Mouse (Mus musculus): ENCODE measurements around the gene Acsl1. TPM values are rescaled to one million over a fixed set of nuclear protein-coding genes. Genes with fewer than 3 reads are reported as not detected.

Gene Acsl1
- total and polyA plus RNA-seq, 3 experiments: 26.2 to 33.9 TPM; not detected in 1

DNA sequence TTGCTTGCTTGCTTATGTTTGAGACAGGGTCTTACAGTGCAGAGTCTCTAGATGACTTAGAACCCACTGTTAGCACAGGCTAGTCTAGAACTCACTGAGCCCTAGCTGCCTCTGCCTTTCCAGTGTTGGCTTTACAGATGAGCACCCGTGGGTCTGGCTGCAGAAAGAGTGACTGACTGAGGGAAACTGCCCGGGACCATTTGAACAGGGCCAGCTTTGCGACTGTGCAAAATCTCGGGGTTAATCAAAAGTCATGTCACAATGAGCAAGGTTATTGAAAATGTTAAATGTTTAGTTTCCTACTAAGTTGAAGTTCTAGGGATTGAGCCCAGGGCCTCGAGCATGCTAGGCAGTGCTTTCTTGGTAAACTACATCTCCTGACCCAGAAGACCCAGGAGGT, 75.0 kb downstream of the Acsl1 start:
- no peak overlapping the region for H3K27ac ChIP-seq (ENCODE audit: control insufficient read depth, low read depth, low read length)

DNA sequence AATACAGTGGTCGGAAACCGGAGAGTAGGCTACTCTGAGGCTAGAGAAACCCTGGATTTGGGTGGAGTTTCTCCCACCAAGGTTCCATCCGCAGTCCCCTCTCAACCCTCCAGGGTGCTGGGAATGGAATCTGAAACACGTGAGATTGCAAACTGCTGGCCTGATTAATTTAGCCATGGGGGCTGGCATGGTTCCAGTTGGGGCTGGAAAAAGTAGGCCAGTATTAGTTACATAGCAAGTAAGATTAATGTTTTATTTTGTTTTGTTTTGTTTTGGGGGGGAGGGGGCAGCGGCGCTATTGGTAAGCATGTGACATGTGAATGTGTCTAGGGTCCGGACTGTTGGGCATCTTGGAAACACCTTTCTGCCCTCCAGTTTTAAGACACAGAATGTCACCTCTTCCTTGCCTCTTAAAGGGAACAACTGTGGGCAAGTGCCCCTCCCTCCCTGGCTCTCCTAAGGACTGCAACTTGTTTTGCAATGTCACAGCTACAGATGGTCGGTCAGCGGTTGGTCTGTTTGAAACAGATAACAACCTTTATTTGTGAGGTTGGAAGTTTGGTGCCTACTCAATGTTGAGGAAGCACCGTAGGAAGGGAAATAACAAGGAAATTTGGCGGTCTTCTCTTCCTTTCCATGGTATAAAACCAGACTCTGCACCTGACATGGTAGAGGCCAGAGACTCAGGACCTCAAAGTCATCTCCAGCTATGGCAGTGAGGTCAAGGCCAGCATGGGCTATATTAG, 75.8 kb downstream of the Acsl1 start:
- TF ChIP-seq POLR2A (IDR thresholded peaks at IDR 0.05; ENCODE audit: control insufficient read depth in 1 of 2, insufficient read depth in 1 of 2, low read depth in 1 of 2, low read length in 2 of 2, poor library complexity in 1 of 2) (peak in 1 of 2 experiments; percentile 41; a peak in 2 of 4 replicates), MXI1 (IDR thresholded peaks at IDR 0.05; ENCODE audit: low read depth, low read length) (peak; percentile 77), MYB (IDR thresholded peaks at IDR 0.05; ENCODE audit: low read depth, low read length) (peak; percentile 93), NELFE (IDR thresholded peaks at IDR 0.05; ENCODE audit: low read depth, low read length) (peak; percentile 47; the same call in 1 of the 2 replicates), GABPA (IDR thresholded peaks at IDR 0.05; ENCODE audit: low read depth, low read length) (peak; percentile 75), SMC3 (IDR thresholded peaks at IDR 0.05; ENCODE audit: low read depth, low read length) (no peak), ZC3H11A (IDR thresholded peaks at IDR 0.05; ENCODE audit: low read depth, low read length) (peak; percentile 12; the same call in 1 of the 2 replicates), ETS1 (IDR thresholded peaks at IDR 0.05; ENCODE audit: low read depth, low read length) (peak; percentile 95), HCFC1 (IDR thresholded peaks at IDR 0.05; ENCODE audit: low read depth, low read length) (peak; percentile 18; the same call in 1 of the 2 replicates), GATA1 (IDR thresholded peaks at IDR 0.05; ENCODE audit: low read depth, low read length) (peak; percentile 82), MYC (IDR thresholded peaks at IDR 0.05; ENCODE audit: low read depth, low read length) (0 out of 2 replicates have a peak, but pooled peaks have one; percentile 17), POLR2AphosphoS5 (IDR thresholded peaks at IDR 0.05; ENCODE audit: borderline replicate concordance, low read depth, low read length) (no peak), RCOR1 (IDR thresholded peaks at IDR 0.05; ENCODE audit: low read depth, low read length) (peak; percentile 64), EP300 (IDR thresholded peaks at IDR 0.05; ENCODE audit: low read depth in 1 of 2, low read length in 2 of 2) (peak; percentile 94 to 97), CTCF (IDR thresholded peaks at IDR 0.05 in 2 of 3, conservative IDR thresholded peaks at IDR 0.05 in 1 of 3; ENCODE audit: control insufficient read depth in 1 of 3, insufficient read depth in 1 of 3, low read depth in 2 of 3, low read length in 3 of 3, poor library complexity in 1 of 3, severe bottlenecking in 1 of 3) (no peak), TCF12 (IDR thresholded peaks at IDR 0.05; ENCODE audit: low read depth, low read length) (peak; percentile 97), MEF2A (IDR thresholded peaks at IDR 0.05; ENCODE audit: extremely low read depth, insufficient replicate concordance, low read depth, low read length, poor library complexity, severe bottlenecking) (0 out of 2 replicates have a peak, but pooled peaks have one; percentile 11), MAZ (IDR thresholded peaks at IDR 0.05; ENCODE audit: low read depth, low read length) (peak; percentile 96), MAFK (IDR thresholded peaks at IDR 0.05; ENCODE audit: borderline replicate concordance, low read depth, low read length) (peak; percentile 67; the same call in 1 of the 2 replicates), UBTF (IDR thresholded peaks at IDR 0.05; ENCODE audit: borderline replicate concordance, insufficient read depth, low read depth, low read length) (no peak), TAL1 (IDR thresholded peaks at IDR 0.05; ENCODE audit: low read length) (peak; percentile 98), BHLHE40 (IDR thresholded peaks at IDR 0.05; ENCODE audit: borderline replicate concordance, low read depth, low read length) (peak; percentile 85; the same call in 1 of the 2 replicates), E2F4 (IDR thresholded peaks at IDR 0.05; ENCODE audit: borderline replicate concordance, low read depth, low read length) (no peak), USF1 (IDR thresholded peaks at IDR 0.05; ENCODE audit: low read depth, low read length) (peak; percentile 33; the same call in 1 of the 2 replicates), SIN3A (IDR thresholded peaks at IDR 0.05; ENCODE audit: low read length) (peak; percentile 66; the same call in 1 of the 2 replicates)
- H3K79me2 ChIP-seq (ENCODE audit: control insufficient read depth, insufficient read depth, low read length, poor library complexity): no peaks in the 10 kb centered on the region
- peak overlapping the region; percentile 57 for H3K9ac ChIP-seq (ENCODE audit: control insufficient read depth, low read depth, low read length, poor library complexity, severe bottlenecking)
- no peaks in the 10 kb centered on the region for H3K27me3 ChIP-seq (ENCODE audit: control insufficient read depth in 1 of 2, insufficient read depth in 2 of 2, low read length in 2 of 2)
- H3K27ac ChIP-seq (ENCODE audit: control insufficient read depth, low read depth, low read length): peak overlapping the region; percentile 86
- peak overlapping the region; percentile 46 to 50 for H3K4me3 ChIP-seq (ENCODE audit: control insufficient read depth in 1 of 2, insufficient read depth in 1 of 2, low read depth in 2 of 2, low read length in 2 of 2)
- peaks cover 5 to 9% of the 10 kb centered on the region in 2 experiments; a peak in 3 of 4 replicates for H3K4me1 ChIP-seq (ENCODE audit: control insufficient read depth in 1 of 2, insufficient read depth in 2 of 2, low read length in 2 of 2)
- no peaks in the 10 kb centered on the region for H3K9me3 ChIP-seq (replicated peaks; ENCODE audit: insufficient read depth, low read length)
- H3K36me3 ChIP-seq (ENCODE audit: control insufficient read depth in 1 of 2, insufficient read depth in 2 of 2, low read length in 2 of 2): peaks cover 0 to 15% of the 10 kb centered on the region in 2 experiments; a peak in 2 of 4 replicates
- peak; percentile 94 for DNase-seq (ENCODE audit: low read depth, low spot score)

More for the DNA sequence above, 75.0 kb downstream of the Acsl1 start:
- H3K9me3 ChIP-seq (replicated peaks; ENCODE audit: insufficient read depth, low read length): no peaks in the 10 kb centered on the region
- peaks cover 0 to 11% of the 10 kb centered on the region in 2 experiments; a peak in 2 of 4 replicates for H3K36me3 ChIP-seq (ENCODE audit: control insufficient read depth in 1 of 2, insufficient read depth in 2 of 2, low read length in 2 of 2)
- no peak overlapping the region for H3K9ac ChIP-seq (ENCODE audit: control insufficient read depth, low read depth, low read length, poor library complexity, severe bottlenecking)
- TF ChIP-seq USF2 (IDR thresholded peaks at IDR 0.05; ENCODE audit: borderline replicate concordance in 1 of 2, insufficient read depth in 1 of 2, low read depth in 1 of 2, low read length in 2 of 2) (no peak), GABPA (IDR thresholded peaks at IDR 0.05; ENCODE audit: low read depth, low read length) (no peak), NRF1 (IDR thresholded peaks at IDR 0.05; ENCODE audit: insufficient read depth, low read depth, low read length, poor library complexity, severe bottlenecking) (no peak), RAD21 (IDR thresholded peaks at IDR 0.05; ENCODE audit: low read depth, low read length) (no peak), TCF12 (IDR thresholded peaks at IDR 0.05; ENCODE audit: low read depth, low read length) (no peak), ETS1 (IDR thresholded peaks at IDR 0.05; ENCODE audit: low read depth, low read length) (no peak)
- no peak overlapping the region for H3K4me3 ChIP-seq (ENCODE audit: control insufficient read depth in 1 of 2, insufficient read depth in 1 of 2, low read depth in 2 of 2, low read length in 2 of 2)
- no peak for DNase-seq (ENCODE audit: low read depth, low spot score)
- no peaks in the 10 kb centered on the region for H3K27me3 ChIP-seq (ENCODE audit: control insufficient read depth in 1 of 2, insufficient read depth in 2 of 2, low read length in 2 of 2)
- peaks cover 5 to 9% of the 10 kb centered on the region in 2 experiments; a peak in 3 of 4 replicates for H3K4me1 ChIP-seq (ENCODE audit: control insufficient read depth in 1 of 2, insufficient read depth in 2 of 2, low read length in 2 of 2)
- H3K79me2 ChIP-seq (ENCODE audit: control insufficient read depth, insufficient read depth, low read length, poor library complexity): no peaks in the 10 kb centered on the region
